Mouse (Mus musculus) ES-Bruce4 (cell line): ENCODE measurements around the gene Gm3238. TPM values are rescaled to one million over a fixed set of nuclear protein-coding genes. Genes with fewer than 3 reads are reported as not detected.
"Not testable (repeated sequence)": the region's sequence is repeated elsewhere in the genome, so short reads cannot be mapped to it uniquely, and the experiment has no call there.

Experiments
- H3K27ac ChIP-seq: 2 replicates; pipeline ENCODE4 v1.5.1; 2012; ENCODE audit warnings: low read length, inconsistent platforms; ENCODE audit not compliant: insufficient read depth
- H3K27me3 ChIP-seq: 2 replicates; pipeline ENCODE4 v1.6.1; 2012; ENCODE audit warnings: mild to moderate bottlenecking, low read length, inconsistent platforms; ENCODE audit not compliant: control insufficient read depth, poor library complexity, insufficient read depth, severe bottlenecking
- H3K36me3 ChIP-seq: 2 replicates; pipeline ENCODE4 v1.6.1; 2012; ENCODE audit warnings: inconsistent platforms, mild to moderate bottlenecking, low read length, moderate library complexity; ENCODE audit not compliant: control insufficient read depth, poor library complexity, insufficient read depth, severe bottlenecking
- H3K4me1 ChIP-seq: one replicate; pipeline ENCODE4 v1.8.1; 2011; ENCODE audit warnings: low read length; ENCODE audit not compliant: control insufficient read depth, insufficient read depth
- H3K4me3 ChIP-seq: 2 replicates; pipeline ENCODE4 v1.5.1; 2011; ENCODE audit warnings: low read depth, mild to moderate bottlenecking, low read length
- H3K9ac ChIP-seq: 2 replicates; pipeline ENCODE4 v1.6.1; 2012; ENCODE audit warnings: low read depth, mild to moderate bottlenecking, inconsistent platforms; ENCODE audit not compliant: poor library complexity, severe bottlenecking
- H3K9me3 ChIP-seq: replicated peaks from 2 replicates; pipeline ENCODE4 v1.6.1; 2012; ENCODE audit warnings: mild to moderate bottlenecking, low read length, inconsistent platforms; ENCODE audit not compliant: control insufficient read depth, poor library complexity, insufficient read depth, severe bottlenecking
- CTCF ChIP-seq: IDR thresholded peaks from one replicate; pipeline ENCODE4 v1.8.1; 2011; ENCODE audit warnings: low read depth, low read length
- EP300 ChIP-seq: IDR thresholded peaks from 2 replicates; pipeline ENCODE4 v1.6.1; 2011; ENCODE audit warnings: low read depth, low read length; ENCODE audit not compliant: insufficient read depth
- POLR2A ChIP-seq: IDR thresholded peaks from one replicate; pipeline ENCODE4 v1.8.1; 2011; ENCODE audit warnings: low read length; ENCODE audit not compliant: insufficient read depth
- polyA plus RNA-seq: library from polyadenylated mRNA; stranded (reverse); fragments of >200 nt; gene quantifications from 2 replicates; pipeline ENCODE4 v1.2.4, GENCODE M21; 2011; ENCODE audit warnings: low read depth; ENCODE audit not compliant: missing spikeins, insufficient read depth, insufficient read length

Gm3238 gene
- polyA plus RNA-seq, 1 experiment = not detected

DNA sequence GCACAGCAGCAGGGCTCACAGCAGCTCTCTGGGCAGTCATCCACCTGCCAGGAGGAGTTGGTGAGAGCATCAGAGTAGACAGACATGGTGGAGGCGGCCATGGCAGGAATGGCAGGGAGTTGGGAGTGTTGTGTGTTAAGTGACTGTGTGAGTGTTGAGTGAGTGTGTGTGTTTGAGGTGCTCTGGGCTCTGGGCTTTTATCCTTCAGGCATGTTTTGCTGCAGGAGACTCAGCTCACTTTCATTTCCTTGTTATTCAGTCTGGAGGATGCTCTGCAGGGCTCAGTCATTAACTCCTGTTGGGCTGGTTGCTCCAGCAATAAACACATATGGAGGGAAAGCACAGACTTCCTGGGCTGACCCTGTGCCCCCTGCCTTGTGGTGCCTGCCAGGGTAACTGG lies 11.3 kb upstream of the Gm3238 start, which contains the start of gene Gm3250:
Gene Gm3250 (minus strand): TSS at position 101 of the 400 bp plus-strand sequence.
- H3K36me3 ChIP-seq, H3K4me3 ChIP-seq, H3K4me1 ChIP-seq, H3K27me3 ChIP-seq, H3K9ac ChIP-seq, H3K27ac ChIP-seq, H3K9me3 ChIP-seq: not testable (repeated sequence)

DNA sequence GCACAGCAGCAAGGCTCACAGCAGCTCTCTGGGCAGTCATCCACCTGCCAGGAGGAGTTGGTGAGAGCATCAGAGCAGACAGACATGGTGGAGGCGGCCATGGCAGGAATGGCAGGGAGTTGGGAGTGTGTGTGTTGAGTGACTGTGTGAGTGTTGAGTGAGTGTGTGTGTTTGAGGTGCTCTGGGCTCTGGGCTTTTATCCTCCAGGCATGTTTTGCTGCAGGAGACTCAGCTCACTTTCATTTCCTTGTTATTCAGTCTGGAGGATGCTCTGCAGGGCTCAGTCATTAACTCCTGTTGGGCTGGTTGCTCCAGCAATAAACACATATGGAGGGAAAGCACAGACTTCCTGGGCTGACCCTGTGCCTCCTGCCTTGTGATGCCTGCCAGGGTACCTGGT lies 5.7 kb upstream of the Gm3238 start, which contains the start of gene Gm7138:
Gene Gm7138 (minus strand): TSS at position 101 of the 400 bp plus-strand sequence.
- H3K4me3 ChIP-seq, H3K27ac ChIP-seq, H3K4me1 ChIP-seq, H3K27me3 ChIP-seq, H3K9ac ChIP-seq, H3K36me3 ChIP-seq, H3K9me3 ChIP-seq: not testable (repeated sequence)

DNA sequence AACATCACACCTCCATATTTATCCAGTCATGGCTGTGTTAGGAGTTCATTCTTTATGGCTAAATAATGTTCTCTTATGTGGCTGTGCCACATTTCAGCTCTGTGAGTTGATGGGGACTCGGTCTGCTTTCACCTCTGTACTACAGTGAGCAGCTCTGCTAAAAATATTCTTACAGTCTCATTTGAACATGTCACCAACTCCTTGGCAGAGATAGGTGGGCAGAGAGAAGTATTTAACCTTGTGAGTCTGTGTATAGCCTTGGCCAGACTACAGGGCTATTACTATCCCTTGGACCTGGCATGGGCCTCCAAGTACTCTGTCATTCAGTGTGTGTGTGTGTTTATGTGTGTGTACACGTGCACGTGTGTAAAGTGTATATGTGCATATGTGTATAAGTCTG lies 1.0 kb upstream of the Gm3238 start:
- not testable (repeated sequence) for H3K4me1 ChIP-seq, H3K27me3 ChIP-seq, H3K9ac ChIP-seq, H3K27ac ChIP-seq, H3K9me3 ChIP-seq, H3K4me3 ChIP-seq, H3K36me3 ChIP-seq

DNA sequence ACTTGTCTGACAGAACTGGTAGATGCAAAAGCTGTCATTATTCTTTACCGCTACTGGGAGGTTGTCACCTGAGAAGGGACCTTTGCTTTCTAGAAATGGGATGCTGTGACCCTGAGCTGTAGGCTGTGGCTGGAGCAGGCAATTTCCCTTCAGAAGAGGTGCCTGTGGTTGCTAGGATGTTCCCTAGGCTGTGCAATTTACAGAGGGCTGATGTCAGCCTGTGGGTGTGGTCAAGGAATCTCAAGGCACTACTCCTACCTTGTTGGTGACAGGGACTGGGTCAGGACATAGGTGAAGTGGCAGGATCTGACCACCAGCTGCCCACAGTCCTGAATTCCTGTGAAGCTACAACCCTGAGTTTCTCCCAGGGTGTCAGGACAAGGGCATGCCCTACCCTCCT lies 1.4 kb downstream of the Gm3238 start:
- H3K27ac ChIP-seq = no peak overlapping the region
- H3K27me3 ChIP-seq = no peaks in the 10 kb centered on the region
- H3K4me1 ChIP-seq = no peaks in the 10 kb centered on the region
- no peak for TF ChIP-seq EP300
- TF ChIP-seq CTCF = no peak
- TF ChIP-seq POLR2A = no peak
- no peaks in the 10 kb centered on the region for H3K36me3 ChIP-seq
- H3K4me3 ChIP-seq = no peak overlapping the region
- H3K9me3 ChIP-seq = no peaks in the 10 kb centered on the region
- no peak overlapping the region for H3K9ac ChIP-seq

DNA sequence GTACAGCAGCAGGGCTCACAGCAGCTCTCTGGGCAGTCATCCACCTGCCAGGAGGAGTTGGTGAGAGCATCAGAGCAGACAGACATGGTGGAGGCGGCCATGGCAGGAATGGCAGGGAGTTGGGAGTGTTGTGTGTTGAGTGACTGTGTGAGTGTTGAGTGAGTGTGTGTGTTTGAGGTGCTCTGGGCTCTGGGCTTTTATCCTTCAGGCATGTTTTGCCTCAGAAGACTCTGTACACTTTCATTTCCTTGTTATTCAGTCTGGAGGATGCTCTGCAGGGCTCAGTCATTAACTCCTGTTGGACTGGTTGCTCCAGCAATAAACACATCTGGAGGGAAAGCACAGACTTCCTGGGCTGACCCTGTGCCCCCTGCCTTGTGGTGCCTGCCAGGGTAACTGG lies 11.5 kb downstream of the Gm3238 start, which contains the start of gene Gm3233:
Gene Gm3233 (minus strand): TSS at position 101 of the 400 bp plus-strand sequence.
- not testable (repeated sequence) for H3K27ac ChIP-seq, H3K36me3 ChIP-seq, H3K27me3 ChIP-seq, H3K9me3 ChIP-seq, H3K9ac ChIP-seq, H3K4me3 ChIP-seq, H3K4me1 ChIP-seq

DNA sequence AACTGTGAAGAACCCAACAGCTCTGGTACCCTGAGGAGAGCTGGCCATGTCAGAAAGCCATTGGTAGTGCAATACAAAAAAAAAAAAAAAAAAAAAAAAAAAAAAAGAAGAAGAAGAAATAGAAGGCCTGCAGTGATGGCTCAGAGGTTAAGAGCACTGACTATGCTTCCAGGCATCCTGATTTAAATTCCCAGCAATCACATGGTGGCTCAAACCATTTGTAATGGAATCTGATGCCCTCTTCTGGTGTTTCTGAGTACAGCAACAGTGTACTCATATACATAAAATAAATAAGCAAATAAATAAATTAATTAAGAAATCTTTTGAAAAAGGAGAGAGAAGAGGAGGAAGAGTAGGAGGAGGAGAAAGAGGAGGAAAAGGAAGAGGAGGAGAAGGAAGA lies 17.7 kb downstream of the Gm3238 start:
- no peaks in the 10 kb centered on the region for H3K4me1 ChIP-seq
- no peak overlapping the region for H3K27ac ChIP-seq
- TF ChIP-seq CTCF = no peak
- no peak for TF ChIP-seq POLR2A
- no peak for TF ChIP-seq EP300
- H3K9ac ChIP-seq = no peak overlapping the region
- no peaks in the 10 kb centered on the region for H3K27me3 ChIP-seq
- no peaks in the 10 kb centered on the region for H3K9me3 ChIP-seq
- no peak overlapping the region for H3K4me3 ChIP-seq
- H3K36me3 ChIP-seq = no peaks in the 10 kb centered on the region

DNA sequence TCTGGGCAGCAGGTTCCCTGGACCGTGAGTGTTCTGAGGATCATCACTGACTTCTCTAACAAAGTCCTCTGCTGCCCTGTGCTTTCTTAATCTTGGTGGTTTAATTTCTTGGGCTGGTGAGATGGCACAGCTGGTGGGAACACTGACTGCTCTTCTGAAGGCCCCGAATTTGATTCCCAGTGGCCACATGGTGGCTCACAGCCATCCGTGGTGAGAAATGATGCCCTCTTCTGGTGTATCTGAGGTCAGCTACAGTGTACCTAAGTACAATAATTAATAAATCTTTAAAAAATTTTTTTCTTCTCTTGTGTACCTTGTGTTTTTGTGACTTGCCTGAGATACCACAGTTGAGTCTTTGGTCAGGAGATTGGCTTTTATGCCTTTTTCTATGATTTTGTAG lies 18.8 kb downstream of the Gm3238 start:
- H3K4me3 ChIP-seq, H3K27ac ChIP-seq, H3K4me1 ChIP-seq, H3K27me3 ChIP-seq, H3K36me3 ChIP-seq, H3K9ac ChIP-seq, H3K9me3 ChIP-seq: not testable (repeated sequence)
- peak; percentile 39 for TF ChIP-seq CTCF

DNA sequence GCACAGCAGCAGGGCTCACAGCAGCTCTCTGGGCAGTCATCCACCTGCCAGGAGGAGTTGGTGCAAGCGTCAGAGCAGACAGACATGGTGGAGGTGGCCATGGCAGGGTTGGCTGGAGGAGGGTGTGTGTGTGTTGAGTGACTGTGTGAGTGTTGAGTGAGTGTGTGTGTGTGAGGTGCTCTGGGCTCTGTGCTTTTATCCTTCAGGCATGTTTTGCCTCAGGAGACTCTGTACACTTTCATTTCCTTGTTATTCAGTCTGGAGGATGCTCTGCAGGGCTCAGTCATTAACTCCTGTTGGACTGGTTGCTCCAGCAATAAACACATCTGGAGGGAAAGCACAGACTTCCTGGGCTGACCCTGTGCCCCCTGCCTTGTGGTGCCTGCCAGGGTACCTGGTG lies 19.9 kb downstream of the Gm3238 start, which contains the start of gene Gm9736:
Gene Gm9736 (minus strand): TSS at position 101 of the 400 bp plus-strand sequence.
- H3K27ac ChIP-seq, H3K27me3 ChIP-seq, H3K4me3 ChIP-seq, H3K9ac ChIP-seq, H3K36me3 ChIP-seq, H3K9me3 ChIP-seq, H3K4me1 ChIP-seq: not testable (repeated sequence)

DNA sequence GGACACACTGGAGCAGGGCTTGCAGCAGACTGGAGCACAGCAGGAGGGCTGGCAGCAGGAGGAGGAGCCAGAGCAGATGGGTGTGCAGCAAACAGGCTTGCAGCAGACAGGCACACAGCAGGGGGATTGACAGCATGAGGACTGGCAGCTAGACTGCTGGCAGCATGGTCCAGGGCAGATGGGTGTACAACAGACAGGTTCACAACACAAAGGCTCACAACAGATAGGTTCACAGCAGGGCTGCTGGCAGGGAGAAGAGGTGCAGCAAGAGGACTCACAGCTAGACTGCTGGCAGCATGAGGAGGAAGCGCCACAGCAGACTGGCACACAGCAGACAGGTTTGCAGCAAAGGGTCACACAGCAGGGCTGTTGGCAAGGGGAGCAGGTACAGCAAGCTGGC lies 20.4 kb downstream of the Gm3238 start:
- not testable (repeated sequence) for H3K27me3 ChIP-seq, H3K4me1 ChIP-seq, H3K27ac ChIP-seq, H3K9ac ChIP-seq, H3K4me3 ChIP-seq, H3K9me3 ChIP-seq, H3K36me3 ChIP-seq
